ENCODE assay signal across 13 mouse cellular contexts in the genomic region with DNA sequence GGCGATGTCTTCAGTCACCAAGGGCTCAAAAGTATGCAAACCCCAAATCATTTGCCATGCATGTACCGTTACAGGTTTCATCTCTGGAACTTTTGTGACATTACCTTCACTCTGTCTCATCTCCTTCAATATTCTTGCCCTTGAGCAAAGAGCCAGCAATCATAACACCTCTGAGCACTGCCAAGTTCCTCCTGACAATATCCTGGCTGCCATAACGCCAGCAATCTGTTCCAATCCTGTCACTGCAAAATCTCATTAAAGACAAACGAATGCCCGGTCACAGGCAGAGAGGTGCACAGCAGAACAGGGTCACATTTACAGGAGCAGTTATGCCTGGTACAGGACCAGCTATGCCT.
DNase-seq lines count a peak whose midpoint lies in the region; ATAC-seq lines count a peak whose summit lies in the region.
"Had no signal": no experiment of that assay in that cellular context is flagged by ENCODE, and none has a peak within 500 bp of the region (broad histone marks: within the 10 kb centered on the region; RNA-seq: fewer than 3 reads in every experiment).

No protein-coding gene starts in this region.

- H3K27me3 ChIP-seq in hindbrain, embryonic 16.5 days (replicated peaks; ENCODE audit: control insufficient read depth, insufficient read depth, low read length): no peaks in the 10 kb centered on the region
- H3K27me3 ChIP-seq in hindbrain, embryonic 10.5 days (ENCODE audit: insufficient read depth, poor library complexity, severe bottlenecking): no peaks in the 10 kb centered on the region
- H3K27me3 ChIP-seq: liver, embryonic 15.5 days had no signal

- H3K9me3 ChIP-seq in hindbrain, embryonic 16.5 days (ENCODE audit: control insufficient read depth, low read length): no peaks in the 10 kb centered on the region
- H3K9me3 ChIP-seq in hindbrain, embryonic 10.5 days: no peaks in the 10 kb centered on the region
- H3K9me3 ChIP-seq: embryonic facial prominence, embryonic 10.5 days; limb, embryonic 10.5 days; liver, embryonic 15.5 days had no signal

- H3K27ac ChIP-seq in hindbrain, embryonic 16.5 days (ENCODE audit: low read depth, low read length): no peak overlapping the region
- H3K27ac ChIP-seq in hindbrain, embryonic 10.5 days: no peak overlapping the region
- H3K27ac ChIP-seq: embryonic facial prominence, embryonic 10.5 days; limb, embryonic 10.5 days; liver, embryonic 15.5 days had no signal

- H3K9ac ChIP-seq in hindbrain, embryonic 16.5 days (ENCODE audit: low read depth, low read length): no peak overlapping the region
- H3K9ac ChIP-seq: liver, embryonic 15.5 days had no signal

- DNase-seq in cerebellum, adult 9-10 months: peak; percentile 7
- DNase-seq in cerebellum, adult 18-20 months: no peak
- DNase-seq in hindbrain, embryonic 10.5 days (ENCODE audit: low spot score): no peak
- DNase-seq in right cerebral cortex, postnatal 10 days (ENCODE audit: low spot score in 2 of 2): peak; percentile 26 to 35
- DNase-seq in right cerebral cortex, postnatal 14 days: no peak
- no peak for DNase-seq in embryo, embryonic 10.5 days (ENCODE audit: low spot score)
- DNase-seq: lung, postnatal 4 days had no signal

- no peak overlapping the region for H3K4me2 ChIP-seq in hindbrain, embryonic 16.5 days (ENCODE audit: low read length)
- H3K4me2 ChIP-seq: liver, embryonic 15.5 days had no signal

- no peak overlapping the region for H3K4me3 ChIP-seq in hindbrain, embryonic 16.5 days (ENCODE audit: low read length)
- H3K4me3 ChIP-seq in hindbrain, embryonic 10.5 days: no peak overlapping the region
- H3K4me3 ChIP-seq: embryonic facial prominence, embryonic 10.5 days; limb, embryonic 10.5 days; liver, embryonic 15.5 days; myocyte had no signal

- 47% methylated on average over 5 of the region's 5 CpGs for WGBS in hindbrain, embryonic 16.5 days
- 90% methylated on average over 5 of the region's 5 CpGs for WGBS in hindbrain, embryonic 10.5 days

- no peaks in the 10 kb centered on the region; the same call in 1 of the 2 replicates for H3K4me1 ChIP-seq in hindbrain, embryonic 16.5 days (ENCODE audit: control insufficient read depth, insufficient read depth, low read depth, low read length)
- H3K4me1 ChIP-seq in hindbrain, embryonic 10.5 days (replicated peaks): no peaks in the 10 kb centered on the region
- H3K4me1 ChIP-seq: embryonic facial prominence, embryonic 10.5 days; limb, embryonic 10.5 days; liver, embryonic 15.5 days had no signal

- H3K36me3 ChIP-seq in hindbrain, embryonic 16.5 days (ENCODE audit: control insufficient read depth, insufficient read depth, low read length): no peaks in the 10 kb centered on the region
- no peaks in the 10 kb centered on the region for H3K36me3 ChIP-seq in hindbrain, embryonic 10.5 days
- H3K36me3 ChIP-seq: embryonic facial prominence, embryonic 10.5 days; limb, embryonic 10.5 days; liver, embryonic 15.5 days had no signal

- peak; percentile 75 for ATAC-seq in hindbrain, embryonic 16.5 days
- no peak for ATAC-seq in megakaryocyte-erythroid progenitor cell, adult 5-6 weeks (replicated peaks; ENCODE audit: low FRiP score, low TSS enrichment, poor library complexity, severe bottlenecking)

Comparison
In these comparisons a context has a peak if more than half of its experiments do, and no peak if none do; other contexts are left out.
1. DNase-seq: peak in cerebellum, adult 9-10 months (single experiment) and right cerebral cortex, postnatal 10 days (2 of 2); none in cerebellum, adult 18-20 months (0 of 2), hindbrain, embryonic 10.5 days (single experiment), right cerebral cortex, postnatal 14 days (single experiment) and embryo, embryonic 10.5 days (single experiment).